Mouse (Mus musculus) inflammation-experienced regulatory T-cells, adult 6 months (primary cell): ENCODE data around the gene Bptf. TPM values are rescaled to one million over a fixed set of nuclear protein-coding genes. Genes with fewer than 3 reads are reported as not detected.
"Not testable (repeated sequence)": the region's sequence is repeated elsewhere in the genome, so short reads cannot be mapped to it uniquely, and the experiment has no call there.

Experiments
- ATAC-seq: one replicate; pipeline ENCODE4 v1.8.0; 2017
- polyA plus RNA-seq, 3 experiments: library from polyadenylated mRNA; unstranded; fragments of 100-300 nt; shearing (Covaris generic); gene quantifications; one replicate each; pipeline ENCODE4 v1.2.1; 2017

Bptf gene
- polyA plus RNA-seq = 10 to 100 TPM; 44.7 to 85.4 (median 83.8) TPM

GRCm38 (mm10) chr11:107131749-107132421 is at the start of gene Bptf:
Bptf (minus strand) TSS chr11:107132127.
- ATAC-seq = peak; percentile 89

GRCm38 (mm10) chr11:107161215-107161614 is 29.3 kb upstream of the Bptf start:
- no peak for ATAC-seq

GRCm38 (mm10) chr11:107159034-107159433 is 27.1 kb upstream of the Bptf start:
- ATAC-seq = no peak

- ATAC-seq = no peak
These were observed 25.2 kb upstream of the Bptf start for GRCm38 (mm10) chr11:107156977-107157642.

GRCm38 (mm10) chr11:107155292-107155691 is 23.4 kb upstream of the Bptf start:
- ATAC-seq = no peak

- ATAC-seq = no peak
These were observed 22.5 kb upstream of the Bptf start for GRCm38 (mm10) chr11:107154431-107154830.

DNA sequence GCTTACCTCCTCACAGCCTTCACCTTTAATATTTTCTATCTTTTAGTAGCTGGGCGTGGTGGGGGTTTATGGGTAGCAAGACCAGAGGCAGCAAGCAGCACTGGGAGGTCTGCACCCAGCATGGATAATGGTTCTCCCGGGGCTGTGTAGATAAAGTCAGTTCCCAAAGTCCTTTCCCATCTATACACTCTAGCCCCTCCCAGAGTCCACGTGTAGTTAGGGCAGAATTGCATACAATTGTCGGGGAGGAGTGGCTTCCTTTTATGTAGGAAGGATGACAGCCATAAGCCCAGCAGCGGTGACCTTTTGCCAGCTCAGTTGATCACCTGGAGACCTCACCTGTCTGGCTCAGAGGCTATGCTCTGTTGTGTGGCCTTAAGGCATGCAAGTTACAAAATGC is 21.7 kb upstream of the Bptf start:
- no peak for ATAC-seq

GRCm38 (mm10) chr11:107151809-107152208 is 19.9 kb upstream of the Bptf start:
- no peak for ATAC-seq

GRCm38 (mm10) chr11:107143956-107144355 is 12.0 kb upstream of the Bptf start:
- ATAC-seq = not testable (repeated sequence)

DNA sequence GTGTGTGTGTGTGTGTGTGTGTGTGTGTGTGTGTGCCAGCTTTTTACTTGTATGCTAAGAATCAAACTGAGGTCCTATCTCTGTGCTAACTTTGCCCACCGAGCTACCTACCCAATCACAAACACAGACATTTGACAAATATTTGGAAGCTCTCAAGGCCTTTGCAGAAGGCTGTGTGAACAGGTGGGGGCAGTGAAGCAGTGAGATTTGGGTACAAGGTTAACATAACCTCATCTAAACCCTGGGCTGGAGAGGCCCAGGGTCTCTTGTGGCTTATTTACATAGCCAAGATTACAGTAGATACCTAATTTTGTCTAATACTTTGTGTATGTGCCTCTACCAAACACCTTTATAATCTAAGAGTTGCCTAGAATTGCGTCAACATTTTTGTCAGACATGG is 10.5 kb upstream of the Bptf start:
- no peak for ATAC-seq

DNA sequence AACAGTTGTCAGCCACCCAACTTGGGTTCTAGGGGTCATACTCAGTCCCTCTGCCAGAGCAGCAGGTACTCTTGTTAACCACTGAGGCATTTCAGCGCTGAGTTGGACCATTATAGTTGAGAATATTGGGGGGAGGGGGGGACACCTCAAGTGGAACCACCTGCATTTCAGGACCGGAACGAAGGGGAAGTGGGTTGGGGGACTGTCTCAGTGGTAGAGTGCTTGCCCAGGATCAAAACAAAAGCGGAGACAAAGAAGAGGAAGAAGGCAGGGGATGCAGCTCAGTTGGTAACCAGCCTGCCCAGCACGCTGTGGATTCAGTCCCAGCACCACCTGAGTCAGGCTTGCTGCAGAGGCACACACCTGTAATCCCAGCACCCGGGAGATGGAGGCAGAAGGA is 8.8 kb upstream of the Bptf start:
- no peak for ATAC-seq

DNA sequence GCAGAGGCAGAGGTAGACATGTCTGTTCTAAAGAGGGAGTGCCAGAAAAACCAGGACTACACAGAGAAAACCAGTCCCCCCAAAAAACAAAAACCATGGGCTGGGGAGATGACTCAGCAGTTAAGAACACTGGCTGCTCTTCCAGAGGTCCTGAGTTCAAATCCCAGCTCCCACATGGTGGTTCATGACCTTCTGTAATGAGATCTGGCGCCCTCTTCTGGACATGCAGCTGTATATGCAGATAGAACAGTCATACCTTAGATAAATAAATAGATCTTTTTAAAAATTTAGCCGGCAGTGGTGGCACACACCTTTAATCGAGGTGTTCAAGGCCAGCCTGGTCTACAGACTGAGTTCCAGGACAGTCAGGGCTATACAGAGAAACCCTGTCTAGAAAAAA is 6.7 kb upstream of the Bptf start:
- no peak for ATAC-seq

- no peak for ATAC-seq
These were observed 5.7 kb upstream of the Bptf start for GRCm38 (mm10) chr11:107137593-107137992.

GRCm38 (mm10) chr11:107136458-107136857 is 4.5 kb upstream of the Bptf start:
- ATAC-seq = not testable (repeated sequence)

- no peak for ATAC-seq
These were observed 3.8 kb upstream of the Bptf start for GRCm38 (mm10) chr11:107135741-107136140.

DNA sequence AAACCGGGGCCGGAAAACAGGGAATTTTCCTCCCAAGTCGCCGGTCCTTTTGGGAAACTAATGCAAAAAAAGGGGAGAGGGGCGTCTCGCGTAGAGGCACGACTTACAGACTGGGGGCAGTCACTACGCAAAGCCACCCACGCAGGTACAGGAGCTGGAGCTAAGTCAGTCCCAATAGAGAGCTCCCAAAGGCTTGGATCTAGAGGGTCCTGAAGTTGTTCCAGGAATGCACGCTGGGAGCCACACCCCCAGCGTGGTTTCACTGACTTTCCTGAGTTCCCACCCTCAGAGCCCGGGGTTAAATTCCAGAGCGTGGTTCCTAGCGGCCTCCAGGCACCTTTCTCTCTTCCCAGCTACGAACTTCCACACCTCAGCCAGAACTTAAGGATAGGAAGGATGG is 499 bp upstream of the Bptf start:
- ATAC-seq = no peak

GRCm38 (mm10) chr11:107130879-107131748 is 813 bp downstream of the Bptf start:
- peak; percentile 41 for ATAC-seq

GRCm38 (mm10) chr11:107130221-107130788 is 1.6 kb downstream of the Bptf start:
- no peak for ATAC-seq

DNA sequence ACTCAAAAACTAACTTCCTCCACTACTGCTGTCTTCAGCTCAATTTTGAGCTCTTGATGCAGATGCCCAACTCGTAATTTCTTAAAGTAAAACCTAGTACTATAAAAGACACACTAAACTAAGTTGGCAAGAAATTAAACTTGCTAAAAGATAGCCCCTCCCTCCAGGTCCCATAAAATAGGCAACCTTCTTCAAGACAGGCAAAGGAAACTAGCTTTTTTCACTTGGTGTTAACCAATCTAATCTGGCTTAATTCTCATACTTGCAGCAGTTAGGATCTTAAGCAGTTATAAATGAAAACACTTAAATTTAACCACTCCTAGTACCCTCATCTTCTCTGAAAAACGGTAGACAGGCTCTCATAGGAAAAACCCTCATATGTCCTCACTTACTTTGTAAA is 2.3 kb downstream of the Bptf start:
- ATAC-seq = no peak

DNA sequence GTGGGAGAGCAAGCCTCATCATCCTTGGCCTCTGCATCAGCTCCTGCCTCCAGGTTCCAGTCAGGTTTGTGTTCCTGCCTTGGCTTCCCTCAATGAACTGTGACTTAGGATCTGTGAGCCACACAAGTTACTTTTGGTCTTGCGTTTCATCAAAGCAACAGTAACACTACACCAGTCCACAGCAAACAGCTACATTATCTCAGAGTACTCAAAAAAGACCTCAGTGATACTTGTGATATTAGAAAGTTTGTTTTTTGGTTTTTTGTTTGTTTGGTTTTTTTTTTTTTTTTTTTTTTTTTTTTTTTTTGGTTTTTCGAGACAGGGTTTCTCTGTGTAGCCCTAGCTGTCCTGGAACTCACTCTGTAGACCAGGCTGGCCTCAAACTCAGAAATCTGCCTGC is 5.2 kb downstream of the Bptf start:
- ATAC-seq = not testable (repeated sequence)

GRCm38 (mm10) chr11:107125011-107125410 is 6.9 kb downstream of the Bptf start:
- ATAC-seq = no peak

GRCm38 (mm10) chr11:107124327-107124731 is 7.6 kb downstream of the Bptf start:
- peak; percentile 87 for ATAC-seq

DNA sequence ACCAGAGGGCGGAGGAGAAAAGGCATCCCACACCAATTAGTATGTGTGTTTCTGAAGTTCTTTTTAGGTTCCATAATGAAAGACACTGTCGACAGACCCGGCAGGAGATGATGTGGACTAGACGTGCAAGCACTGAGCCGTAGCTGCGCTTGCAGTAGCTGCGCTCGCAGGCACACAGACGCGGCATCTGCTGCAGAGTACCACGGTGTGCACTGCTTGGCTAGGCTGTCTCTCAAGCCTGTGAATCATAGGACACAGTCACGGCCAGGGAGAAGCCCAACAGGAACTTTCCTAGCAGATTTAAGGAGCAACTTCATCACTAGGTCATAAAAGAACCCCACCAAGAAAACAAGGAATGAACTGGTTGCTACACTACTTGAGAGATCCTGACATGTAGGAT is 14.1 kb downstream of the Bptf start:
- ATAC-seq = no peak
